Mouse (Mus musculus) embryonic stem cell, embryonic (primary cell): ENCODE data around the gene Rec8.

Experiments
- CTCF ChIA-PET, 4 experiments: fragments of 300-600 bp in 2 of 4; fragments of 350-600 bp in 2 of 4; sonication (Branson Sonifier 250); formaldehyde crosslinking; loops; one replicate each; lab custom pipeline; 2022; ENCODE audit warnings: inconsistent platforms in 2 of 4; lab: Charles Lee
- POLR2A ChIA-PET, 4 experiments: fragments of 300-600 bp in 2 of 4; fragments of 350-600 bp in 2 of 4; sonication (Branson Sonifier 250); formaldehyde crosslinking; loops; one replicate each; lab custom pipeline; 2022; ENCODE audit warnings: antibody characterized with exemption in 4 of 4, inconsistent platforms in 1 of 4; lab: Charles Lee

The Rec8 gene

DNA sequence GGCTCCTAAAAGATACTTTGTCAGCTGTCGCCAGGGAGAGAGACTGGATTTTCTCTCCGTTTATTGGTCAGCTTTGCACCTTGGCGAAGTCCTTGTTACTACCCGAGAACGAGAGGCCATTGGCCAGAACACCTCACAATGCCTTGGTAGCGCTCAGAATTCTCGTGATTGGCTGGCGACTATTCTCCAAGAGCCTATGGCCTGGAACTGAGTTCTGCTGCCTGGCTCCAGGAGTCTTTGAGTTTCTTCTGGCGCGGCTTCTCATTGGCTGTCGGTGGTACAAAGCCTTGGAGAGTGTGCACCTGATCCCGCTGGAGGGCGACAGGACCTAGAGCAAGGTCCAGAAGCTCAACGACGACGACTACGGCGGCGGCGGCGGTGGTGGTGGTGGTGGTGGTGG lies at the start of gene Rec8:
Gene Rec8 (plus strand): TSS at position 216 of the 400 bp plus-strand sequence.
- POLR2A ChIA-PET = interaction anchor here (0.6 to 2.9 kb wide), 50 partner anchors 8 to 1923 kb away, joined by 3 to 24 read pairs (median 5); partner anchors contain the start of genes A730061H03Rik (in 3 of the 4), Mdp1 (in 3 of the 4), Psme2 (in 3 of the 4) and Dcaf11 (in 2 of the 4)
- CTCF ChIA-PET = interaction anchor here (0.5 to 2.5 kb wide), 20 partner anchors 9 to 248 kb away, joined by 3 to 9 read pairs (median 4); partner anchors contain the start of genes Psme2 (in 2 of the 4), Rnf31 (in 2 of the 4), A730061H03Rik (in 1 of the 4) and Mdp1 (in 1 of the 4)

- POLR2A ChIA-PET = interaction anchor here in 3 of 4 experiments (0.7 to 2.8 kb wide), 9 partner anchors 9 to 449 kb away, joined by 3 to 15 read pairs (median 4); partner anchors contain the start of genes A730061H03Rik (in 2 of the 3), Dcaf11 (in 2 of the 3), Emc9 (in 1 of the 3) and Gmpr2 (in 1 of the 3)
- CTCF ChIA-PET = interaction anchor here in 2 of 4 experiments (0.6 to 1.7 kb wide), 3 partner anchors 10 to 314 kb away, joined by 3 to 6 read pairs (median 3); partner anchors contain the start of genes A730061H03Rik (in 1 of the 2) and Khnyn (in 1 of the 2)
Observed at GRCm38 (mm10) chr14:55570588-55570987, 47.2 kb upstream of the Rec8 start.

DNA sequence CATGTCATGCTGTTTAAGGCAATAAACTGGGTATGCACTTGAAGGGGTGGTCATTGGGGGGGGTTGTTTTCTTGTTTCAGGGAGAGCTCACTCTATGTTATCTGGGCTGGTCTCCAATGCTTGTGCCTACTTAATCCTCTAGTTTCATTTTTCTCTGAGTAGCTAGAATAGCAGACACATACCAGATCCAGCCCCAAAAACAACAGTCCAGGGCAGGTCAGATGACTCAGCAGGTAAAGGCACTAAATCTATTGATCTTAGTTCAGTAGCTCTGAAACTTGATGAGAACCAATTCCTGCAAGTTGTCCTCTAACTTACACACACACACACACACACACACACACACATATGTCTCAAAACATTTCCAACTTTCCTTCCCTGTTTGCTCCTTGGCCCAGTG lies 46.1 kb upstream of the Rec8 start:
- CTCF ChIA-PET = no interaction called here
- POLR2A ChIA-PET = interaction anchor here in 3 of 4 experiments (0.6 to 2.8 kb wide), 6 partner anchors 11 to 1337 kb away, joined by 3 to 15 read pairs (median 6); partner anchors contain the start of genes A730061H03Rik (in 3 of the 3), Dcaf11 (in 2 of the 3), Emc9 (in 1 of the 3) and Pck2 (in 1 of the 3)

- ChIA-PET POLR2A (interaction anchor here (0.6 to 8.0 kb wide), 19 partner anchors 9 to 922 kb away, joined by 3 to 92 read pairs (median 4); partner anchors contain the start of genes A730061H03Rik (in 3 of the 4), Dcaf11 (in 2 of the 4), Psme2 (in 2 of the 4) and Rnf31 (in 2 of the 4)), CTCF (interaction anchor here in 2 of 4 experiments (0.6 to 1.5 kb wide), 7 partner anchors 10 to 574 kb away, joined by 3 to 13 read pairs (median 3); partner anchors contain the start of genes Emc9 (in 1 of the 2) and Pck2 (in 1 of the 2))
Observed at GRCm38 (mm10) chr14:55575302-55575701, 42.5 kb upstream of the Rec8 start, which contains the start of gene Fitm1. Fitm1 (plus strand) TSS chr14:55575617.

DNA sequence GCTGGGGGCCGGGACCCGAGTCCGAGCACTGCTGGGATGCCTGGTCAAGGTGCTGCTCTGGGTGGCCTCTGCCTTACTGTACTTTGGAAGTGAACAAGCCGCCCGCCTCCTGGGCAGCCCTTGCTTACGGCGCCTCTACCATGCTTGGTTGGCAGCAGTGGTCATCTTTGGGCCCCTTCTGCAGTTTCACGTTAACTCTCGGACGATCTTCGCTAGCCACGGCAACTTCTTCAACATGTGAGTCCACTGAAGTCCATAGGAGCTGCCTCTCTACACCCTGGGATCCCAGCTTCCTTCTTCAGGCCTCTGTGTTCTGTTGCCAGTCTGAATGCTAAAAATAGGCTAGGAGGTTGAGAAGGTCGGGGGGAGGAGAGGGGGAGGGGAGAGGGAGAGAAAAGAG lies 42.1 kb upstream of the Rec8 start:
- ChIA-PET CTCF (interaction anchor here in 3 of 4 experiments (0.6 to 1.6 kb wide), 10 partner anchors 10 to 574 kb away, joined by 3 to 19 read pairs (median 4); partner anchors contain the start of genes A730061H03Rik (in 1 of the 3), Dcaf11 (in 1 of the 3), Emc9 (in 1 of the 3) and Pck2 (in 1 of the 3)), POLR2A (interaction anchor here (0.6 to 8.0 kb wide), 16 partner anchors 9 to 921 kb away, joined by 3 to 92 read pairs (median 6); partner anchors contain the start of genes A730061H03Rik (in 2 of the 4), Dcaf11 (in 2 of the 4), Psme2 (in 2 of the 4) and Rnf31 (in 2 of the 4))

DNA sequence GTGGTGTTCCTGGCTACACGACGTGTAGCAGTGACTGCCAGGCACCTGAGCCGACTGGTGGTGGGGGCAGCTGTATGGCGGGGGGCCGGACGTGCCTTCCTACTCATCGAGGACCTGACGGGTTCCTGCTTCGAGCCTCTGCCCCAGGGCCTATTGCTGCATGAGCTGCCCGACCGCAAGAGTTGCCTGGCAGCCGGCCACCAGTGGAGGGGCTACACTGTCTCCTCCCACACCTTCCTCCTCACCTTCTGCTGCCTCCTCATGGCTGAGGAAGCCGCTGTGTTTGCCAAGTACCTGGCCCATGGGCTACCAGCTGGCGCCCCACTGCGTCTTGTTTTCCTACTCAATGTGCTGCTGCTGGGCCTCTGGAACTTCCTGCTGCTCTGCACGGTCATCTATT lies 41.5 kb upstream of the Rec8 start:
- POLR2A ChIA-PET = interaction anchor here in 3 of 4 experiments (0.7 to 8.0 kb wide), 10 partner anchors 9 to 59 kb away, joined by 4 to 92 read pairs (median 10); partner anchors contain the start of genes A730061H03Rik (in 2 of the 3), Dcaf11 (in 2 of the 3), Psme2 (in 2 of the 3) and Rnf31 (in 2 of the 3)
- CTCF ChIA-PET = interaction anchor here in 2 of 4 experiments (0.5 to 1.6 kb wide), 6 partner anchors 13 to 299 kb away, joined by 3 to 19 read pairs (median 4); partner anchors contain the start of genes A730061H03Rik (in 1 of the 2), Dcaf11 (in 1 of the 2) and Pck2 (in 1 of the 2)

DNA sequence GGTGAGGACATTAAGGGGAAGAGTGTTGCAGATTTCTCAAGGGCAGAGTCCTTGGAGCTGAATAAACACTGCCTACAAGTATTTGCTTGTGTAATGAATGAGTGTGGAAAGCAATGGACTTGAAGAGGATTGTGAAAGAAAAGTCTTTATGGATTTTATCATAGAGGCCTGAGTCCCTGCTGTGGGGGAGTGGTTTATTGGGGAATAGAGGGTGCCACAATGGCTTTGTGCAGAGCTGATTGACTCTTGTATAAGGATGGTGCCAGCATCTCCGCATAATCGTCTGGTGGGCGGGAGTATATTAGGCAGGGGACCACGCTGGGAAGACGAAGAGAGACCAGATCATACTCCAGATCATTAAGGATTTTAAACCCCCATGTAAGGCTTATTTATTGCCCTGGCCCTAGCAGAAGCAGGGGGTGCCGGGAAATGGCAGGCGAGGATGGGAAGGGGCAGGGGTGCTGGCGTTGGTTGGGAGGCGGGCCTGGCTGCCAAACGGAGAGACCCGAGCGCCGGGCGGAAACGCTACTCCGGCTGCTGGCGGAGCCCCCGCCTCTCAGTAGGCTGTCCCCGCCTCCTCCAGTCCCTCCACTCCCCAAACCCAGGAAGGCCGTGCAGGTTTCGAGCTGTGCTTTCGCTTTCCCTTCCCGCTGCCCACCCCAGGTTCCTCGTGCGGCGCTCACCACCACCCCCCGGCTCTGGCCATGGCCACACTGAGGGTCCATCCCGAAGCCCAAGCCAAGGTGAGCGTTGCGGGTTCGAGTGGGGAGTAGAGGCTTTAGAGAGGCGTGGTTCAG lies 39.8 kb upstream of the Rec8 start, which contains the start of gene Psme1:
Gene Psme1 (plus strand): TSS at position 253 of the 797 bp plus-strand sequence.
- POLR2A ChIA-PET = interaction anchor here (0.6 to 8.0 kb wide), 27 partner anchors 10 to 665 kb away, joined by 3 to 92 read pairs (median 4); partner anchors contain the start of genes A730061H03Rik (in 4 of the 4), Dcaf11 (in 4 of the 4), Rec8 (in 3 of the 4) and Rnf31 (in 3 of the 4)
- CTCF ChIA-PET = interaction anchor here in 3 of 4 experiments (0.5 to 1.5 kb wide), 15 partner anchors 13 to 936 kb away, joined by 3 to 9 read pairs (median 3); partner anchors contain the start of genes Psme2 (in 3 of the 3), Rnf31 (in 3 of the 3), A730061H03Rik (in 2 of the 3) and Dcaf11 (in 1 of the 3)

- POLR2A ChIA-PET = interaction anchor here (0.6 to 8.0 kb wide), 23 partner anchors 9 to 666 kb away, joined by 3 to 92 read pairs (median 5); partner anchors contain the start of genes A730061H03Rik (in 4 of the 4), Dcaf11 (in 4 of the 4), Rnf31 (in 3 of the 4) and Psme2 (in 2 of the 4)
- CTCF ChIA-PET = interaction anchor here in 3 of 4 experiments (0.6 to 1.5 kb wide), 15 partner anchors 12 to 937 kb away, joined by 3 to 9 read pairs (median 3); partner anchors contain the start of genes Psme2 (in 3 of the 3), Rnf31 (in 3 of the 3), A730061H03Rik (in 2 of the 3) and Dcaf11 (in 1 of the 3)
Observed at GRCm38 (mm10) chr14:55578668-55579269, 39.1 kb upstream of the Rec8 start.

DNA sequence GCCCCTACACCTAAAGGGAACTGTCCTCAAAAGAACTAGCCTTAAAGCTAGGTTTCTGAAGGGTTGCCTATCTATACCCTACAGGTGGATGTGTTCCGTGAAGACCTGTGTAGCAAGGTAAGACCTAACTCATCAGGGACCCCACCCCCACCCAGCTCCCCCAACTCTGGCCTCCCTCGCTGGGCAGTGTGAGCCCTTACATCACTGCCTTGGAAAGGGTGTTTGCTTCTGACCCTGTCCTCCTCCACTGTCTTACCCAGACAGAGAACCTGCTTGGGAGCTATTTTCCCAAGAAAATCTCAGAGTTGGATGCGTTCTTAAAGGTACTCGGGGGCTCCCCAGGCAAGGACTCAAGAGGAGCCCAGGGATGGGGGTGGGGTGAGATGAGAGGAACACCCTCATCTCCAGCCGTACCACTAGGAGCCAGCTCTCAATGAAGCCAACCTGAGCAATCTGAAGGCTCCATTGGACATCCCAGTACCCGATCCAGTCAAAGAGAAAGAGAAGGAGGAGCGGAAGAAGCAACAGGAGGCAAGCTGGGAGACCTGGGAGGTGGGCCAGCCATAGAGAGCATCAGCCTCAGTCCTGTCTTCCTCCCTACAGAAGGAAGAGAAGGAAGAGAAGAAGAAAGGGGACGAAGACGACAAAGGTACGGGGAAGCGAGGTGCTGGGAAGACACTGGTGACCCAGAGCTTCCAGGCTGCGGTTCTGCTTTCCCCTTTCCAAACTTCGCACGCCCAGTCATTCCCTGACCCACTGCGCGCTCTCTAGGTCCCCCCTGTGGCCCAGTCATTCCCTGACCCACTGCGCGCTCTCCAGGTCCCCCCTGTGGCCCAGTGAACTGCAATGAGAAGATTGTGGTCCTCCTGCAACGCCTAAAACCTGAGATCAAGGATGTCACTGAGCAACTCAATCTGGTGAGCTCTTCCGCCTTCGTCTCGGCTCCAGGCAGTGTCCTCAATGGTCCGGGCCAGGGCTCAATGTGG lies 38.0 kb upstream of the Rec8 start:
- ChIA-PET POLR2A (interaction anchor here in 3 of 4 experiments (0.6 to 8.0 kb wide), 17 partner anchors 11 to 1518 kb away, joined by 3 to 92 read pairs (median 4); partner anchors contain the start of genes A730061H03Rik (in 3 of the 3), Dcaf11 (in 3 of the 3), Psme2 (in 3 of the 3) and Rnf31 (in 3 of the 3)), CTCF (interaction anchor here in 3 of 4 experiments (0.5 to 1.9 kb wide), 9 partner anchors 11 to 1484 kb away, joined by 3 to 5 read pairs (median 4); partner anchors contain the start of genes A730061H03Rik (in 1 of the 3), Psme2 (in 1 of the 3) and Rec8 (in 1 of the 3))

DNA sequence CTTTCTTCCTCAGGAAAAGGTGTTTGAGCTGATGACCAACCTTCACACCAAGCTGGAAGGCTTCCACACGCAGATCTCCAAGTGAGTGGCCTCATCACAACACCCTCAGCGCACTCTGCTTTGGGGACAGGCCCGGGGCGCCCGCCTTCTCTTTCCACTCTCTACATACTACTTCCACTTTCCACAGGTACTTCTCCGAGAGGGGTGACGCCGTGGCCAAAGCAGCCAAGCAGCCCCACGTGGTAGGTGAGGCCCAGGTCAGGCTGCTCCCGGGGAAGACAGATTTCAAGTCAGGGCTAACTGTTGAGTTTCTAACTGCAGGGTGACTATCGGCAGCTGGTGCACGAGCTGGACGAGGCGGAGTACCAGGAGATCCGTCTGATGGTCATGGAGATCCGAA lies 37.1 kb upstream of the Rec8 start:
- ChIA-PET POLR2A (interaction anchor here in 3 of 4 experiments (0.6 to 8.0 kb wide), 11 partner anchors 10 to 1825 kb away, joined by 3 to 92 read pairs (median 4); partner anchors contain the start of genes Psme2 (in 3 of the 3), Rnf31 (in 3 of the 3), A730061H03Rik (in 2 of the 3) and Dcaf11 (in 2 of the 3)), CTCF (interaction anchor here in 3 of 4 experiments (0.8 to 1.9 kb wide), 4 partner anchors 10 to 646 kb away, joined by 3 to 6 read pairs (median 4); partner anchors contain the start of genes Psme2 (in 2 of the 3), A730061H03Rik (in 1 of the 3) and Rnf31 (in 1 of the 3))

- ChIA-PET CTCF (interaction anchor here in 2 of 4 experiments (0.7 to 1.9 kb wide), 3 partner anchors 9 to 85 kb away, joined by 3 to 6 read pairs (median 6); partner anchors contain the start of genes Psme2 (in 1 of the 2) and Rnf31 (in 1 of the 2)), POLR2A (interaction anchor here in 2 of 4 experiments (0.8 to 3.5 kb wide), 3 partner anchors 9 to 22 kb away, joined by 3 to 29 read pairs (median 8); partner anchors contain the start of genes A730061H03Rik (in 2 of the 2), Dcaf11 (in 1 of the 2) and Psme2 (in 1 of the 2))
Observed at GRCm38 (mm10) chr14:55581981-55582681, 35.7 kb upstream of the Rec8 start.

DNA sequence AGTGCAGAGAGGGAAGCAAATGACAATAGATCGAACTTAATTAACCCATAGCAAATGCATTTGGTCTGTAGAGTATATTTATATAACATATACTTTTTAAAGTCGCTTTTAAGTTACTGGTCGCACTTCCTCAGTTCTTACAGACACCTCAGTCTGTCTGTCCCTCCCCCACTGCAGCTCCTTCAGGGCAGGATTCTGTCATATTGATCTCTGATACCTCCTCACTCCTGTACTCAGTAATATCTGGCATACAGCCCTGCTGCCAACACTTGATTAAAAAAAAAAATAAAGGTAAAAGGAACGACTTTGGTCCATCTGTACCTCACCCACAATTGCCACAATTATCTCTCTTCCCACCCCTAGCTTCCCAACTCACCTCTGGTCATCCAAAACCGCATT lies 33.5 kb upstream of the Rec8 start:
- CTCF ChIA-PET = interaction anchor here in 3 of 4 experiments (0.6 to 1.9 kb wide), 6 partner anchors 17 to 178 kb away, joined by 3 to 6 read pairs (median 4); no protein-coding TSS in a partner anchor
- POLR2A ChIA-PET = interaction anchor here (0.5 to 3.5 kb wide), 15 partner anchors 8 to 299 kb away, joined by 3 to 29 read pairs (median 4); partner anchors contain the start of genes A730061H03Rik (in 2 of the 4), Dcaf11 (in 2 of the 4), Fitm1 (in 2 of the 4) and Pck2 (in 2 of the 4)
